Mouse (Mus musculus) B cell, adult (primary cell): ENCODE measurements around the gene Tcp11l2. TPM values are rescaled to one million over a fixed set of nuclear protein-coding genes. Genes with fewer than 3 reads are reported as not detected.

ENCODE experiments used
- total RNA-seq: library from RNA; stranded (reverse); gene quantifications from 4 replicates; pipeline ENCODE4 v1.2.4, GENCODE M21; 2023; ENCODE audit not compliant: inconsistent age

The Tcp11l2 gene
- 135 to 160 TPM (median 156 TPM) in 4 replicates for total RNA-seq

GRCm38 (mm10) chr10:84576395-84577070 lies at the start of gene Tcp11l2:
Gene Tcp11l2, plus strand, starts transcription at chr10:84576626.

GRCm38 (mm10) chr10:84533912-84534671 lies 42.3 kb upstream of the Tcp11l2 start, which contains the start of gene Ckap4:
Gene Ckap4, minus strand, starts transcription at chr10:84534062.

GRCm38 (mm10) chr10:84621826-84622790 lies 45.7 kb downstream of the Tcp11l2 start, which contains the start of gene Polr3b:
Gene Polr3b, plus strand, starts transcription at chr10:84622292.

Other genes with a start within 250 kb of the Tcp11l2 start
- 1.5 to 2.9 TPM (median 1.9 TPM) in 4 replicates for gene Nuak1, start 136.0 kb upstream of the Tcp11l2 start, total RNA-seq
- 13.3 to 16.1 TPM (median 15.4 TPM) in 4 replicates for gene Ckap4, start 42.6 kb upstream of the Tcp11l2 start, total RNA-seq
- gene Polr3b, start 45.7 kb downstream of the Tcp11l2 start, total RNA-seq: 38.7 to 49.7 TPM (median 40.9 TPM) in 4 replicates
- gene Rfx4, start 179.4 kb downstream of the Tcp11l2 start, total RNA-seq: not detected in 4 replicates